Mouse (Mus musculus): ENCODE measurements around the gene Sgpp1. TPM values are rescaled to one million over a fixed set of nuclear protein-coding genes. Genes with fewer than 3 reads are reported as not detected.
"Not testable (repeated sequence)": the region's sequence is repeated elsewhere in the genome, so short reads cannot be mapped to it uniquely, and the experiment has no call there.

Sgpp1 gene
- polyA plus RNA-seq, 1 experiment: 5.9 TPM

- no peak overlapping the region for H3K27ac ChIP-seq (replicated peaks; ENCODE audit: low read depth, low read length)
- no peaks in the 10 kb centered on the region for H3K4me1 ChIP-seq (ENCODE audit: control insufficient read depth, insufficient read depth, insufficient read length, low read length)
- no peak overlapping the region for H3K4me3 ChIP-seq (ENCODE audit: insufficient read depth, low read depth, low read length)
Measured at GRCm38 (mm10) chr12:75723839-75724463, 11.6 kb downstream of the Sgpp1 start.

DNA sequence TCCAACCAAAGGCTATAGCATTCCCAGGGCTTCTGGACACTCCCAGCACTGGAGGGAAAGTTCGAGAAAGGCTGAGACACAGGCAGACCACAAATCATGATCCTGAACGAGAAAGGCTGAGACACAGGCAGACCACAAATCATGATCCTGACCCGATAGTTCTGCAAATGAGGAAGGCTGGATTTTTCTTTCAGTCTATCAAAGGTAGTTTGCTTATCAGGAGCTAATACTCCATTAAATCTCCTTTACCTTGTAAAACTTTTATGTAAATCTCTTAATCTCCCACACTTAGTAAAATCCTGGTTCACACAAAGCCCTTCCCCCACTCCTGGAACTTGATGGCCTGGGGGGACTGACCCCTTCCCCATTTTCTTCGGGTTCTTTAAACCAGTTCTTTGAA, 13.6 kb downstream of the Sgpp1 start:
- Histone ChIP-seq H3K4me1 (ENCODE audit: control insufficient read depth, insufficient read depth, insufficient read length, low read length) (no peaks in the 10 kb centered on the region), H3K27ac (replicated peaks; ENCODE audit: low read depth, low read length) (no peak overlapping the region), H3K4me3 (ENCODE audit: insufficient read depth, low read depth, low read length) (no peak overlapping the region)

DNA sequence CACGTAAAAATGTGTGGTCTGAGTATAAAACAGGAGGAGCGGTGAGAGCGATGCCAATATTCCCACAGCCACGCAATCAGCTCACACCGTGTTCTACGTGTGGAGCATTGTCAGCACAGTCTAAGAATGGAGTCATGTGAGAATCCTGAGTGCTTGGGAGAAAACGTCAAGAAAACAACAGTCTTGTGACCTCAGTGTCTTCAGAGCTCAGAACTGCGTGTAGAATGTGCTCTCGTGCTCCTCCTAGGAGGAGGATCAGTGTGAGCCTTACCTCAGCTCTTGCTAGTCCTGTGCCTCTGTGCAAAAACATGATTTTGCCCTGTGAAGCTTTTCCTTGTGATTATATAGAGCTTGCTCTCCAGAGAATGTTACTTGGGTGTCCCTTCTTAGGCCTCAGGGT, 14.5 kb downstream of the Sgpp1 start:
- H3K27ac ChIP-seq (replicated peaks; ENCODE audit: low read depth, low read length): no peak overlapping the region
- H3K4me3 ChIP-seq (ENCODE audit: insufficient read depth, low read depth, low read length): no peak overlapping the region
- no peaks in the 10 kb centered on the region for H3K4me1 ChIP-seq (ENCODE audit: control insufficient read depth, insufficient read depth, insufficient read length, low read length)

GRCm38 (mm10) chr12:75713596-75713995, 21.9 kb downstream of the Sgpp1 start:
- Histone ChIP-seq H3K4me3 (ENCODE audit: insufficient read depth, low read depth, low read length) (no peak overlapping the region), H3K27ac (replicated peaks; ENCODE audit: low read depth, low read length) (no peak overlapping the region), H3K4me1 (ENCODE audit: control insufficient read depth, insufficient read depth, insufficient read length, low read length) (no peaks in the 10 kb centered on the region)

DNA sequence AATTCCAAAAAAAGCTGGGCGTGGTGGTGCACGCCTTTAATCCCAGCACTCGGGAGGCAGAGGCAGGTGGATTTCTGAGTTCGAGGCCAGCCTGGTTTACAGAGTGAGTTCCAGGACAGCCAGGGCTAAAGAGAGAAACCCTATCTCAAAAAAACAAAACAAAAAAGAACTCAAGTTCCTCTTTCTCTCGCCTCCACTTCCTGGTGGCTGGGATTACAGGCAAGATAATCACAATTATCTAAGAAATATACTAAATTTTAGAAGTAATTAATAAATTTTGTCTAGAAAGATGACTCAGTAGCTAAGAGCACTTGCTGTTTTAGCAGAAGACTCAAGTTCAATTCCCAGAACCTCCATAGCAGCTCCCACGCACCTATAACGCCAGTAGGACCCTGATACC, 22.6 kb downstream of the Sgpp1 start:
- H3K4me3 ChIP-seq (ENCODE audit: insufficient read depth, low read depth, low read length); H3K27ac ChIP-seq (replicated peaks; ENCODE audit: low read depth, low read length); H3K4me1 ChIP-seq (ENCODE audit: control insufficient read depth, insufficient read depth, insufficient read length, low read length): not testable (repeated sequence)

DNA sequence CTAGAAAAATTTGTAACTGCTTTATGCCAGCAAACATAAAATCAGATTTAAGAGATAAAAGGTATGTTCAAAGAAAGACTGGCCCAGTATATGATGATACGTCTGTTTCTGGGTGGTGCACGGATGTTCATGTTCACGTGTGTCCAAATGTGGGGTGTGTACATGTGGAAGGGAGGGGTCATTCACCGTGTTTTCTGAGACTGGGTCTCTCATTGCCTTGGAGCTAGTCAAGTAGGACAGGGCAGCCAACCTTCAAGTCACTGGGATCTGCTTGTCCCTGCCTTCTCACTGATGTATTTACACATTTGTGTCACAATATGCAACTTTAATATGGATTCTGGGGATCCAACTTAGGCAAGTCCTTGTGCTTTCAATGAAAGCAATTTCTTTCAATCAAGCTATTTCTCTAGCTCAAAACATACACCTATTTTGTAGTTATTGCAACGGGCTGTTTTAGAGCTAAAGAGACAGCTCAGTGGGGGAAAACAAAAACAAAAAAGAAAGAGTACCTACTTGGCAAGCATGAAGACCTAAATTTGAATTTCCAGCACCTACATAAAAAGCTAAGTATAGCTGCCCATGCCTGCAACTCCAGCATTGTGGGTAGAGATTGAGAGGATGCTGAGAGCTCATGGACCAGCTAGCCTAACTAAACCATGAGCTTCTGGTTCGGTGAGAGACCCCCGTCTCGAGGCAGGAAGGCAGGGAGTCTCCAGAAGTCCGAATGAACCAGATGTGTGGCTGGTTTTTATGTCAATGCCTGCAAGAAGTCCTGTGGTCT, 24.7 kb downstream of the Sgpp1 start:
- H3K4me3 ChIP-seq (ENCODE audit: insufficient read depth, low read depth, low read length): no peak overlapping the region
- H3K27ac ChIP-seq (replicated peaks; ENCODE audit: low read depth, low read length): no peak overlapping the region
- no peaks in the 10 kb centered on the region for H3K4me1 ChIP-seq (ENCODE audit: control insufficient read depth, insufficient read depth, insufficient read length, low read length)

- no peak overlapping the region for H3K27ac ChIP-seq (replicated peaks; ENCODE audit: low read depth, low read length)
- no peaks in the 10 kb centered on the region for H3K4me1 ChIP-seq (ENCODE audit: control insufficient read depth, insufficient read depth, insufficient read length, low read length)
- H3K4me3 ChIP-seq (ENCODE audit: insufficient read depth, low read depth, low read length): no peak overlapping the region
Measured at GRCm38 (mm10) chr12:75709506-75709905, 26.0 kb downstream of the Sgpp1 start.

GRCm38 (mm10) chr12:75706670-75707069, 28.9 kb downstream of the Sgpp1 start:
- Histone ChIP-seq H3K27ac (replicated peaks; ENCODE audit: low read depth, low read length) (no peak overlapping the region), H3K4me3 (ENCODE audit: insufficient read depth, low read depth, low read length) (no peak overlapping the region), H3K4me1 (ENCODE audit: control insufficient read depth, insufficient read depth, insufficient read length, low read length) (no peaks in the 10 kb centered on the region)

- Histone ChIP-seq H3K4me3 (ENCODE audit: insufficient read depth, low read depth, low read length) (no peak overlapping the region), H3K4me1 (ENCODE audit: control insufficient read depth, insufficient read depth, insufficient read length, low read length) (no peaks in the 10 kb centered on the region), H3K27ac (replicated peaks; ENCODE audit: low read depth, low read length) (no peak overlapping the region)
Measured at GRCm38 (mm10) chr12:75702739-75703122, 32.8 kb downstream of the Sgpp1 start.

DNA sequence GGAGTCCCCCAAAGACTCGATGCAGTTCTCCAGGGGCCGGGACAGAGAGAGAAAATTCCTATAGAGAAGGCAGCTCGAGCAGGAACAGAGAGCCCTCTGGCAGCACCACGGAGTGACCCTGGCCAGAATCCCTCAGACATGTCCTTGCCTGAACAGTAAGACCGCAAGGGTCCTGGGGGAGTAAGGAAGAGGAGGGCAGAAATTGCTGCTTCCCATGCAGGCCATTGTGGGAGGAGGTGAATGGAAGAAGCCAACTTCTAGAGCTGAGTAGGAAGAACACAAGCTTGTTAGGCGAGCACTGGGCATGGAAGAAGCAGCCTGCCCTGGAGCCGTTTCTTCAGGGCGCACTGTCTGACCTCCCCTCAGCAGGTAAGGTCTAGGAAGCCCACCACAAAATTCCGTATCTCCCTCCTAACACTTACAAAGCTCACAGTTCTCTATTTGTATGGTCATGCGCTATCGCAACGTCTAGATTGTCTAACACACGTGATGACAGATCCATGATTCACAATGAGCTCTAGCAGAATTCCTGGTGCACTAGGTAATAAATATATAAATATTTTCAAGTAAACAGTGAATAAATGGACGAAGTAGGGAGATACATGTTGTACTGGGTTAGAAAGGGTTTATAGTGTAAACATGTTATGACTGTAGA, 33.3 kb downstream of the Sgpp1 start:
- peak overlapping the region; percentile 36 for H3K4me3 ChIP-seq (ENCODE audit: insufficient read depth, low read depth, low read length)
- H3K4me1 ChIP-seq (ENCODE audit: control insufficient read depth, insufficient read depth, insufficient read length, low read length): no peaks in the 10 kb centered on the region
- H3K27ac ChIP-seq (replicated peaks; ENCODE audit: low read depth, low read length): peak overlapping the region; percentile 41; the same call in 1 of the 2 replicates

DNA sequence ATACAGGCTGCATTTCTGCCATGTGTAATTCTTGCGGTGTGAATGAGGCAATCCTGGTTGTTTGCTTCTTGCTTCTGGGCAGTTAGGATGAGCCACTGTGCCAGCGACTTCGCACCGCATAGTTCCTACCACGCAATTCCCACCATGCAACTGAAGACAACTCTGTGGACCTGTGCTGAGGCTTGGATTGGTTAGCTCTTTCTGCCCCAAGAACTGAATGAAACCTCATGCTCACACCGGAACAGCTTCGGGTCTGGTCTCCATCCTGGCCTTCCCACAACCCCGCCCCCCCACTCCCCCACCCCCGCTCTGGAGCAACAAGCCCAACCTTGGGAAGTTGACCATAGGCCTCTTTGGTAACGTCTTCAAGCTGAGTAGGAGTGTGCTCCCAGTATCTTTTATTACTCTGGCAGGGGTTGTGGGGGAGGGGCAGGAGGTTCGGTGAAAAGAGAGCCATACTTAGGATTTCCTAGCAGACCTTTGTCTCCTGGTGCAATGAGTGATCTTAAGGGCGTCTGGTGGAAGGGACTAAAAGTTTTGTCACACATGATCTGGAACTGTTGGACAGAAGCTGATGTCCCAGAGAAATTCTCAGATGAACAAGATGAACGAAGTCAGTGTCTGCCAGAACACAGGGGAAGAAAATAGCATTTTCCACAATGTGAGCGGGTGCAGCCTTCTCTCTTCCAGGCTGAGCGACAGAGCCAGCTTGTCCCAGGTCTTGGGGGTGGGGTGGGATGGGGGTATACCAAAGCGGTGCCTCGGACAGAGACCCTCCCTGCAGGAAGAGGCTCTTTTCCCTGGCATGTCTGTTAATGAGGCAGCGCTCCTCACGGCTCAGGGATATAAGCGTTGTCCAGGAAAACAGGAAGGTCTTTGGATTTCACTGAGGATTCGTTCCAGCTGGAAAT, 34.1 kb downstream of the Sgpp1 start:
- no peak overlapping the region for H3K27ac ChIP-seq (replicated peaks; ENCODE audit: low read depth, low read length)
- H3K4me3 ChIP-seq (ENCODE audit: insufficient read depth, low read depth, low read length): peak overlapping the region; percentile 36
- H3K4me1 ChIP-seq (ENCODE audit: control insufficient read depth, insufficient read depth, insufficient read length, low read length): no peaks in the 10 kb centered on the region

GRCm38 (mm10) chr12:75698692-75699091, 36.8 kb downstream of the Sgpp1 start:
- no peak overlapping the region for H3K27ac ChIP-seq (replicated peaks; ENCODE audit: low read depth, low read length)
- no peaks in the 10 kb centered on the region for H3K4me1 ChIP-seq (ENCODE audit: control insufficient read depth, insufficient read depth, insufficient read length, low read length)
- no peak overlapping the region for H3K4me3 ChIP-seq (ENCODE audit: insufficient read depth, low read depth, low read length)

DNA sequence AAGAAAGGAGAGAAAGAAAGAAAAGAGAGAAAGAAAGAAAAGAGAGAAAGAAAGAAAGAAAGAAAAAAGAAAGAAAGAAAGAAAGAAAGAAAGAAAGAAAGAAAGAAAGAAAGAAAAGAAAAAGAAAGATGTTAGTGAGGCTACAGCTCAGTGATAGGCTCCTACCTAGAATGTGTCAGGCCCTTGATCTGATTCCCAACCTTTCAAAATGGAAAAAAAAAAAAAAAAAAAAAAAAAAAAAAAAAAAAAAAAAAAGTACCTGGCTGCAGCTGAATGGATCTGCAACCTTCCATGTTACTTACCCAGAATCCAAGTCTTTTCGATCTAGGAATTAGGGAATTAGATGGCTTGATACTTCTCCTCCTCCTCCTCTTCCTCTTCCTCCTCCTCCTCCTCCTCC, 39.7 kb downstream of the Sgpp1 start:
- not testable (repeated sequence) for H3K4me1 ChIP-seq (ENCODE audit: control insufficient read depth, insufficient read depth, insufficient read length, low read length); H3K4me3 ChIP-seq (ENCODE audit: insufficient read depth, low read depth, low read length); H3K27ac ChIP-seq (replicated peaks; ENCODE audit: low read depth, low read length)

GRCm38 (mm10) chr12:75689003-75689402, 46.5 kb downstream of the Sgpp1 start:
- Histone ChIP-seq H3K4me1 (ENCODE audit: control insufficient read depth, insufficient read depth, insufficient read length, low read length) (no peaks in the 10 kb centered on the region), H3K4me3 (ENCODE audit: insufficient read depth, low read depth, low read length) (no peak overlapping the region), H3K27ac (replicated peaks; ENCODE audit: low read depth, low read length) (peak overlapping the region; percentile 8; the same call in 1 of the 2 replicates)

DNA sequence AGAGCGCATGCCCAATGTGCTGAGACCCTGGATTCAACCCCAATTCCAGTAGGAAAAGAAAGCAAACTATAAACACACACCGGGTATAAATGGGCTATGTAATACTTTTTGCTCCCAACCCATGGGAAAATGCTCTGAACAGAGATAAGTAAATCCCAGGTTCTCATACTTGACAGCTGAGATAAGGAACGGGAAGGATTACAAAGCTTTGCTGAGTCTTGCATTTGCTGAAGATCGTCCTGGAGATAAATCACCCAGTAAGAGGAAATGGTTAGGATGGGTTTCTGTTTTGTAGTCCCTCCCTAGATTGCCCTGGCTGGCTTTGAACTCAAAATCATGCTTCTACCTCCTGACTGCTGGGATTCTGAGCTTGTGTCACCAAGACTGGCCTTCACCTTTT, 48.2 kb downstream of the Sgpp1 start:
- H3K27ac ChIP-seq (replicated peaks; ENCODE audit: low read depth, low read length): peak overlapping the region; percentile 32
- no peak overlapping the region for H3K4me3 ChIP-seq (ENCODE audit: insufficient read depth, low read depth, low read length)
- H3K4me1 ChIP-seq (ENCODE audit: control insufficient read depth, insufficient read depth, insufficient read length, low read length): no peaks in the 10 kb centered on the region
